Mouse (Mus musculus): ENCODE results near the gene Srd5a2.
A peak's percentile ranks its signal among the peaks of the same experiment; 100 is the strongest.
"Not testable (repeated sequence)": the region's sequence is repeated elsewhere in the genome, so short reads cannot be mapped to it uniquely, and the experiment has no call there.

Gene Srd5a2

DNA sequence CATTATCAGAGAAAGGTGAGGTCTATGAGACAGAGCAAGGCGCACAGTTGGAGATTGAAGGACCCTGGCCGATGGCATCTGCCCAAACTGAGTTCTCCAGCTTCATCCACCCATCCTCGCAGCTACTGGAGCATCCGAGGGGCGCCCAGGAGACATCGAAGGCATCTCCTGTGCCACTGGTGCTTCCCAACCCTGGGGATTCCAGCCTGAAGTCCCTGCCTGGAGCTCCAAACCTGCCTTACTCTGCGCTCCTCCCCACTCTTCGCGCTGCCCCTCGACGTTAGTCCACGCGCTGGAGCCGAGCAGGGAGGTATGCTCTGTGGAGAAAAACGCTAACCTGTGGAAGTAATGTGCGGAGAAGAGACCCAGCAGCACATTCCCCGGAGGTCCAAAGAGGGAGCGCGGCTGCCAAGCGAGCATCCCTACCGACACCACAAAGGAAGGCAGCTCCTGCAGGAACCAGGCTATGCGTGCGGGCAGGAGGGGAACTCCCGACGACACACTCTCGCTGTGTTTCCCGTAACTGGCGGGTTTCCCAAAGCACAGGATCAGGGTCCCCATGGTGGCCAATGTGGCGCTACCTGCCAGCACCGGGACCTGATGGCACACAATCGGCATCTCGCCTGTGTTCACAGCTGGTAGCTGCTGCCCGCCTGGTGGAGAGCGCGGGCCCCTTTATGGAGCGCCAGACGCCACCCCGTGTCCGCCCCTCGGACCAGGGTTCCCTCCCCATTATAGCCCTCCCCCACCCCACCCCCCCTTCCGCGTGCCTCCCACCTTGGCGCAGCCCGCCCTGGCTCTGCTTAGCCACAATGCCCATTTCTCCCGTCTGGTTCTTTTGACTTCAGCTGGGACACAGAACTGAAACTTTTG, at the start of gene Srd5a2:
Gene Srd5a2, minus strand, starts transcription at position 707 of the 873 bp plus-strand sequence.
- DNase-seq (ENCODE audit: low spot score): no peak

GRCm38 (mm10) chr17:74088886-74089678, 41.4 kb upstream of the Srd5a2 start:
- peak; percentile 40 for DNase-seq (ENCODE audit: low spot score)

DNA sequence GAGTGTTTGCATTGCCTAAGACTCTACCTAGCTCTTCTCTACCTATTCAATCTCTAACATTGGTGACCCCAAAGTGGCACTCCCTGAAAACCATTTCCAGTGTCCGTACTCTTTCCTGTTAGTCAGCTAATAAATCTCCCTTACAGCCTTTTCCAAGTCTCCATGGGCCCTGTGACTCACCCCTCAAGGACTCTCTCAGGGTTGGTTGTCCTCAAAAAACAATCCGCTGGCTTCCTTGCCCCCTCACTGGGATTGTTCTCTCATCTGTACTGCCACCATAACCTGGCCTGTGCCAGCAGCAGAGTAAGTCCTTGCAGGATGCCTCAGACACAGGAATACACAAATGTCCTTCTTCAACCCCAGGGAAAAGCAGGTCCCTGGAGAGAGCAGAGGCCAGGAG, 40.3 kb upstream of the Srd5a2 start:
- no peak for DNase-seq (ENCODE audit: low spot score)

GRCm38 (mm10) chr17:74083370-74083769, 35.7 kb upstream of the Srd5a2 start:
- no peak for DNase-seq (ENCODE audit: low spot score)

GRCm38 (mm10) chr17:74080076-74080615, 32.4 kb upstream of the Srd5a2 start:
- no peak for DNase-seq (ENCODE audit: low spot score)

- no peak for DNase-seq (ENCODE audit: low spot score)
These were observed 31.2 kb upstream of the Srd5a2 start for GRCm38 (mm10) chr17:74078776-74079495.

DNA sequence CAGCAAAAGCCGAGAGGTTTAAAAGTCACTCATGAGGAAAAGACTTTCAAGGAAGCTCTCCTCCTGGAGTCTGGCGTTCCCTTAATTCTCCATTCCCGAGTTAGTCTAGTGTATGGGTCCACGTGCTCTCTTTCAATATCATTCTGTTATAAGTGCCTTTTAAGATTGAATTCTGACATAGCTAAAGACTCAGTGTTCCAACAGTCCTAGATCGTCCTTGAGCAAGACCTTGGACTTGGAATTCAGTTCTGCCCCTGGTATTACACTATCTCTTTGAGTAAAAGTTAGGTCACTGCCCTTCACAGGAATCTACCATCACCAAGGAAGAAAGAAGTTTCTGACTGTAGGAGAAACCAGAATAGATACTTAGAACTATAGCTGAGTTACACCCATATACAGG, 25.4 kb upstream of the Srd5a2 start:
- not testable (repeated sequence) for DNase-seq (ENCODE audit: low spot score)

DNA sequence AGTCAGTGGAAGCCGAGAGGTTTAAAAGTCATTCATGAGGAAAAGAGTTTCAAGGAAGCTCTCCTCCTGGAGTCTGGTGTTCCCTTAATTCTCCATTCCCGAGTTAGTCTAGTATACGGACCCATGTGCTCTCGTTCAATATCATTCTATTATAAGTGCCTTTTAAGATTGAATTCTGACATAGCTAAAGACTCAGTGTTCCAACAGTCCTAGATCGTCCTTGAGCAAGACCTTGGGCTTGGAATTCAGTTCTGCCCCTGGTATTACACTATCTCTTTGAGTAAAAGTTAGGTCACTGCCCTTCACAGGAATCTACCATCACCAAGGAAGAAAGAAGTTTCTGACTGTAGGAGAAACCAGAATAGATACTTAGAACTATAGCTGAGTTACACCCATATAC, 15.0 kb upstream of the Srd5a2 start:
- DNase-seq (ENCODE audit: low spot score): not testable (repeated sequence)

GRCm38 (mm10) chr17:74048229-74048816, 607 bp upstream of the Srd5a2 start:
- no peak for DNase-seq (ENCODE audit: low spot score)

DNA sequence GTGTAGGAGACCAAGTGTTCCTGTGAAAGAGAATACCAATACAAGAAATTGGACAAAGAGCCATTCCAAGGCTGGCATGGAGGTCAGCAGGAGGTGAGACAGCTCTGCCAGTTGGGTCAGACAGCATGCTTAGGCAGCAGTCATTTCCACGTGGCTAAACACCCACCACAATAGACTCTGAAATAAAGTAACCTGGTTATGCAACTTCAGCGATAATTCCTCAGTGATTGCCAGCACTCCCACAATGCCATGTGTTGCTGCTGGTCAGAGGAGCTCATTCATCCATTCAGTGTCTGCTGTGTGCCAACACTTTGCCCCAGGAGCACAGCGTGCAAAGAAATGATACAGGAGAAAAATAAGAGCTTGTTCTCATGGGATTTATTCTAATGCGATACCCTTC, 4.0 kb downstream of the Srd5a2 start:
- DNase-seq (ENCODE audit: low spot score): no peak

DNA sequence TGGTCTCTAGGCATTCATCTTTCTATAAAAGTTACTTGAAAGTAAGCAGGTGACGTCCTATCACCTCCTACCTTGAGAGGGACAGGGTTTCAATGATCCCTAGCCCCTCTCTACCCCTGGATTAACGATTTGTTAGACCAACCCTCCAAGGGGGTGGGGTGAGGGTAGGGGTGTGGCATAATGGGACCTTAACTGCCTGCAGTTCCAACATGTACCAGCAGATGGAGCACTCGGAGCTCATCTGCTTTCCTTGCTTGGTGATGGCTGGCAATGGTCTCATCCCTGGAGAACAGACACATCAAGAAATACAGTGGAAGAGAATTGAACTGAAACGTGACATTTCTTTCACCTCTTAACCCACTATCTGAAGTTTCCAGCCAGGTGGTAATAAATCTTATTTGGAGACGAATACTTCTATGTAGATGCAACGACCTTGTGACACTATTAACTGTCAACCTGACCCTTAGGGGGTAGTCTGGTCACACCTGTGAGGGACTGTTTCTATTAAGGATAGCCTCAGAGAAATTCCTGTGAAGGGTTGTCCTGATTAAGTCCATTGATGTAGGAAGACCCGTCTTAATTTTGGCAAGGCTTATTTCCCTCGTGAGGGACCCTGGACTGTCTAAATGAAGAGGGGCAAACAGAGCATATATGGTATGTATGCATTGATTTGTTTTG, 27.1 kb downstream of the Srd5a2 start:
- DNase-seq (ENCODE audit: low spot score): peak; percentile 78

DNA sequence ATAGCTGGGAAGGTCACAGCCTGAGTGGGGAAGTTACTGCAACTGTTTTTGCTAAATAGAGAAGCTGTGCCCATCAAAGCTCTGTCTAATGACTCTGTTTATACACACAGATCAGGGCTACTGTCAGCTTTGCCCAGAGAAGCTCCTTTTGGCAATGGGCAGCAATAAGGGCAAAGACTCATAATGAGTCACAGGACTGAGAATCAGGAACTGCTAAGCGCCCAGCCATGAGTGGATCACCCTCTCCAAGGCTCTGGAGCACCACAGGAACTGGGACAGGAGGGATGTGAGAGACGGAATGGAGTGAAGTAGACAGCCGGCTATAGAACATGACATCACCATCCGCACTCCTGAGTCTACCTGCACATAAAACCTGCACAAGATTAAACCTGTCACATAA, 29.4 kb downstream of the Srd5a2 start:
- DNase-seq (ENCODE audit: low spot score): no peak

GRCm38 (mm10) chr17:74017649-74018048, 30.1 kb downstream of the Srd5a2 start:
- DNase-seq (ENCODE audit: low spot score): no peak

DNA sequence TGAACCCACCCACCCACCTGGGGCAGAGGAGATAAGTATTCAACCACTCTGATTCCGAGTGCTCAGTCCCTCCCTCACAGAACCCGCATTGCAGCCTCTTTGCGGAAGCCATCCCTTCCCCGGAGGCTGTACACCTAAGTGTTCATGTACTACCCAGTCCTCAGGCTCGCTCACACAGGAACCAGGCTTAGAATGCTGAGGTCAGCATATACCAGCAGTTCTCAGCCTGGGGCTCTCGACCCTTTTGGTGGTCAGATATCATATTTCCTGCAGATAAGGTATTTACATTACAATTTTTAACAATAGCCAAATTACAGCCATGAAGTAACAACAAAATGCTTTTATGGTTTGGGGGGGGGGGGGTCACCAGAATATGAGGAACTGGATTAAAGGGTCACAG, 32.6 kb downstream of the Srd5a2 start:
- DNase-seq (ENCODE audit: low spot score): no peak

DNA sequence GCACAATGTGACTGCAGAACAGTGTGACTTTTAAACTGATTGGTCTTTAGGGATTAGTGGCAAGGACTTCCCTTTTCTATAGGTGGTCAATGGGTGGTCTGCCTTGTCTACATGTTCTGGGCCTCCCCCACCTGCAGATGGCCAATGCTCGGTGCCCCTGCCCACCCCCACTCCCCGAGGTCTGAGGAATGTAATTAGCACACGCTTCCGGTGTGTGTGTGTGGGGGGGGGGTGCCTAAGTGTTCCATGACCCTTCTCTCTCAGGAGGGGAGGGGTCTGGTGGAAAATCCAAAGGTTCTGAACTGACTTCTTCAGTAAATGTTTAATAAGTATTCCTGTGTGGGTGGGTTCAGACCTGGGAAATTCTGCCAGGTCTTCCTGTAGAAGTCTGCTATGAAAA, 39.0 kb downstream of the Srd5a2 start:
- no peak for DNase-seq (ENCODE audit: low spot score)

DNA sequence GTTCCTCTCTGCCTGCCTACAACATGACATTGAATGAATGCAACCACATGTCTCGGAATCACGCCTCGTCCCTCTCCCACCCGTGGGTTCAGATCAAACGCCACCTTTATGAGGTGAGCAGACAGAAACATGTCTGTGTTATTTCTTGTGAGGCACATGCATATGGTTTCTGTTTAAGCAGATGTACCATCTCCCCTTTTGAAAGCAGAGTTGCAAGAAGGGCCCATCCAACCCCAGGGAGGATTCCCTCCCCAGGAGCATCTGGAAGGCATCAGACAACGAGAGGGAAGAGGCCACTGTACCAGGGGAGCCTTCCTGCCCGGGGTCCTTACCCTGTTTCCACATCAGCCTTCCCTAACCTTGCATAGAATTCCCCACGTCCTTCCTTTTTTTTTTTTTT, 40.7 kb downstream of the Srd5a2 start:
- DNase-seq (ENCODE audit: low spot score): no peak

- DNase-seq (ENCODE audit: low spot score): no peak
These were observed 45.3 kb downstream of the Srd5a2 start for GRCm38 (mm10) chr17:74002396-74002795.

- no peak for DNase-seq (ENCODE audit: low spot score)
These were observed 51.6 kb downstream of the Srd5a2 start for GRCm38 (mm10) chr17:73995907-73996645.

DNA sequence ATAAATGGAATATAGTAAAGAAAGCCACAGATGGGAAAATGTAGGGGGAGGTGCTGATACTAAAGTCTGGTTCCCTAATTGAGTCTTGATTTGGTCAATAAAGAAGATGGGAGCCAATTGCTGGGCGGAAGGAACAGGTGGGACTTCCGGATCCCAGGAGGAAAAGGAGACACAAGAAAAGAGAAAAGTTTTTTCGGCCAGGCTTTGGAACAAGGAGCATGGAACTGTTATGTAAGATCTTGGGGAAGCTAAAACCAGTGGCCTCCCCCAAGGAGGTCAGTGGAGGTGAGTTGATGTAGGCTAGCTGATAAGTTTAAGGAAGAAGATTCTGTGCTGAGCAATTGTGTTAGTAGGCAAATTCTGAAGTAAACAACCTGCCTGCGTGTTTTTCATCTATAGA, 56.5 kb downstream of the Srd5a2 start:
- no peak for DNase-seq (ENCODE audit: low spot score)

- no peak for DNase-seq (ENCODE audit: low spot score)
These were observed 61.1 kb downstream of the Srd5a2 start for GRCm38 (mm10) chr17:73986571-73986970.

GRCm38 (mm10) chr17:73985936-73986335, 61.8 kb downstream of the Srd5a2 start:
- DNase-seq (ENCODE audit: low spot score): no peak
